Mouse (Mus musculus): Measurements from ENCODE around the gene Tmem178b. TPM values are rescaled to one million over a fixed set of nuclear protein-coding genes. Genes with fewer than 3 reads are reported as not detected.
A peak's percentile ranks its signal among the peaks of the same experiment; 100 is the strongest.

Tmem178b gene
- total RNA-seq (2021) = 1 to 10 TPM; 5.8 to 6.0 TPM
- long read RNA-seq, experiment 1, full-length matches to known transcripts = 1 of 1 reads
- long read RNA-seq, experiment 1, partial matches to known transcripts = 0 of 1 reads
- long read RNA-seq, experiment 1, other reads (novel, unspliced or antisense) = 0 of 1 reads
- long read RNA-seq, experiment 2, partial matches to known transcripts = 0 of 1 reads
- long read RNA-seq, experiment 2, other reads (novel, unspliced or antisense) = 1 of 1 reads

GRCm38 (mm10) chr6:39872901-39873591 lies at the start of gene Tmem178b:
TSS of gene Tmem178b (plus strand) at chr6:39873271.
- peak in 1 of 2 experiments; percentile 40 for DNase-seq (ENCODE audit: low spot score in 2 of 2)

GRCm38 (mm10) chr6:39828736-39829135 lies 44.3 kb upstream of the Tmem178b start:
- DNase-seq (ENCODE audit: low spot score in 2 of 2) = peak; percentile 23 to 62

GRCm38 (mm10) chr6:39843698-39844342 lies 29.3 kb upstream of the Tmem178b start:
- DNase-seq (ENCODE audit: low spot score in 2 of 2) = no peak

GRCm38 (mm10) chr6:39847538-39847937 lies 25.5 kb upstream of the Tmem178b start:
- no peak for DNase-seq (ENCODE audit: low spot score in 2 of 2)

- no peak for DNase-seq (ENCODE audit: low spot score in 2 of 2)
These were observed 24.3 kb upstream of the Tmem178b start for GRCm38 (mm10) chr6:39848766-39849165.

GRCm38 (mm10) chr6:39849667-39850066 lies 23.4 kb upstream of the Tmem178b start:
- no peak for DNase-seq (ENCODE audit: low spot score in 2 of 2)

- peak in 1 of 2 experiments; percentile 28 for DNase-seq (ENCODE audit: low spot score in 2 of 2)
These were observed 2.6 kb upstream of the Tmem178b start for GRCm38 (mm10) chr6:39870271-39871135.

GRCm38 (mm10) chr6:39871381-39872305 lies 1.4 kb upstream of the Tmem178b start:
- DNase-seq (ENCODE audit: low spot score in 2 of 2) = peak; percentile 34 to 69

- peak in 1 of 2 experiments; percentile 23 for DNase-seq (ENCODE audit: low spot score in 2 of 2)
These were observed 668 bp upstream of the Tmem178b start for GRCm38 (mm10) chr6:39872306-39872900.

- DNase-seq (ENCODE audit: low spot score in 2 of 2) = no peak
These were observed 2.1 kb downstream of the Tmem178b start for GRCm38 (mm10) chr6:39875186-39875585.

- DNase-seq (ENCODE audit: low spot score in 2 of 2) = no peak
These were observed 3.4 kb downstream of the Tmem178b start for GRCm38 (mm10) chr6:39876444-39876843.

- no peak for DNase-seq (ENCODE audit: low spot score in 2 of 2)
These were observed 17.7 kb downstream of the Tmem178b start for GRCm38 (mm10) chr6:39890811-39891210.

- no peak for DNase-seq (ENCODE audit: low spot score in 2 of 2)
These were observed 23.4 kb downstream of the Tmem178b start for GRCm38 (mm10) chr6:39896500-39896899.

GRCm38 (mm10) chr6:39899231-39899630 lies 26.2 kb downstream of the Tmem178b start:
- DNase-seq (ENCODE audit: low spot score in 2 of 2) = peak in 1 of 2 experiments; percentile 20

- DNase-seq (ENCODE audit: low spot score in 2 of 2) = no peak
These were observed 30.2 kb downstream of the Tmem178b start for GRCm38 (mm10) chr6:39903220-39903773.

- DNase-seq (ENCODE audit: low spot score in 2 of 2) = no peak
These were observed 30.8 kb downstream of the Tmem178b start for GRCm38 (mm10) chr6:39903845-39904244.

GRCm38 (mm10) chr6:39914956-39915355 lies 41.9 kb downstream of the Tmem178b start:
- DNase-seq (ENCODE audit: low spot score in 2 of 2) = no peak

- DNase-seq (ENCODE audit: low spot score in 2 of 2) = no peak
These were observed 42.7 kb downstream of the Tmem178b start for GRCm38 (mm10) chr6:39915636-39916281.

- DNase-seq (ENCODE audit: low spot score in 2 of 2) = no peak
These were observed 43.4 kb downstream of the Tmem178b start for GRCm38 (mm10) chr6:39916514-39916913.
